Mouse (Mus musculus) heart, embryonic 10.5 days (tissue): Measurements from ENCODE around the gene Hdac7. TPM values are rescaled to one million over a fixed set of nuclear protein-coding genes. Genes with fewer than 3 reads are reported as not detected.

ENCODE experiments used
- DNase-seq: peaks from one replicate; pipeline ENCODE4 v3.0.0-alpha.2; 2017; ENCODE audit warnings: low spot score
- H3K27ac ChIP-seq: fragments of 300-500 bp; sonication (generic); 2 replicates; pipeline ENCODE4 v1.5.1; 2016; ENCODE audit warnings: mild to moderate bottlenecking
- H3K27me3 ChIP-seq: fragments of 300-500 bp; sonication (generic); 2 replicates; pipeline ENCODE4 v1.6.1; 2016; ENCODE audit warnings: mild to moderate bottlenecking; ENCODE audit not compliant: poor library complexity, insufficient read depth, severe bottlenecking
- H3K36me3 ChIP-seq: fragments of 300-500 bp; sonication (generic); 2 replicates; pipeline ENCODE4 v1.6.1; 2016; ENCODE audit warnings: mild to moderate bottlenecking, moderate library complexity
- H3K4me1 ChIP-seq: fragments of 300-500 bp; sonication (generic); 2 replicates; pipeline ENCODE4 v1.6.1; 2016; ENCODE audit warnings: mild to moderate bottlenecking
- H3K4me3 ChIP-seq: fragments of 300-500 bp; sonication (generic); 2 replicates; pipeline ENCODE4 v1.5.1; 2016; ENCODE audit warnings: mild to moderate bottlenecking, moderate library complexity
- H3K9me3 ChIP-seq: fragments of 300-500 bp; sonication (generic); 2 replicates; pipeline ENCODE4 v1.6.1; 2016; ENCODE audit warnings: mild to moderate bottlenecking, moderate library complexity
- WGBS: fragments of 180-500 bp; shearing (Covaris S2); methylation state at CpG from one replicate; pipeline ENCODE4 v1.1.7; 2016; 5-methylcytosine and 5-hydroxymethylcytosine counted together
- polyA plus RNA-seq: library from polyadenylated mRNA; unstranded; fragments of >200 nt; fragmentation: Nextera tagmentation; extraction: Ambion mirVana; gene quantifications from 2 replicates; pipeline ENCODE4 v1.2.1, GENCODE M21; 2016

The Hdac7 gene
- polyA plus RNA-seq, 1 experiment from 2014 or later = 26.7 TPM

DNA sequence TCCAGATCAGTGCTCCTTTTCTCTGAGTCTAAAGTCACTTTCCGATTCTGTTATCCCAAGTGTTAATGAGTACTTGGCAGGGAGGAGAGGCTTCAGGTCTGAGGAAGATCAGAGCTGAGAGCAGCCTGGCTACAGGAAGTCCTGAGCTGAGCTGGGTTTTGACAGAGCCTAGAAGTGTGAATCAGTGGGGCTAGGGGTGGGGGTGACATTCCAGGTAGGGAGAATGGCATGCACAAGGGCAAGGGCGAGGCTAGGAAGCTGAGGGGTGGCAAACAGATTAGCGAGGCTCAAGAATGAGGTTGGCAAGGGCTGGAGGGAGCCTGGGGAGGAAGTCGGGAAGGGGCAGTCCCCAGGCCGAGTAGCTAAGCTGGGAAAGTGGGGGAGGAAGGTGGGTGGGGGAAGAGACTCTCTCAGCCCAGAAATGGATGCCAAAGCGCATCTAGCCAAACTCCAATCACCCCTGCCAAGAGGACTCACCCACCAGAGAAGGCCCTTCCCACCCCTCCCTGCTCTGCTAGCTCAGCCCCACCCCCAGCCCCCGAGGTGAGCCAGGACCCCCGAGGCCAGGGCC is 6.7 kb downstream of the Hdac7 start:
- Histone ChIP-seq H3K27ac (peak overlapping the region; percentile 59), H3K4me1 (peaks cover 57% of the 10 kb centered on the region), H3K4me3 (no peak overlapping the region), H3K36me3 (no peaks in the 10 kb centered on the region), H3K27me3 (peaks cover 17% of the 10 kb centered on the region), H3K9me3 (no peaks in the 10 kb centered on the region)
- DNase-seq = no peak
- 13% methylated on average over 8 of the region's 8 CpGs for WGBS

GRCm38 (mm10) chr15:97836894-97837247 is 7.4 kb downstream of the Hdac7 start:
- no peaks in the 10 kb centered on the region for H3K9me3 ChIP-seq
- WGBS = 57% methylated on average over 8 of the region's 8 CpGs

GRCm38 (mm10) chr15:97836153-97836893 is 8.0 kb downstream of the Hdac7 start:
- no peak for DNase-seq
- Histone ChIP-seq H3K4me1 (peaks cover 69% of the 10 kb centered on the region), H3K9me3 (no peaks in the 10 kb centered on the region), H3K27ac (0 out of 2 replicates have a peak overlapping the region, but pooled peaks have one; percentile 31), H3K36me3 (no peaks in the 10 kb centered on the region), H3K4me3 (no peak overlapping the region), H3K27me3 (peaks cover 17% of the 10 kb centered on the region)
- 41% methylated on average over 17 of the region's 17 CpGs for WGBS

More at GRCm38 (mm10) chr15:97836894-97837247, 7.4 kb downstream of the Hdac7 start:
- DNase-seq = no peak
- Histone ChIP-seq H3K27ac (0 out of 2 replicates have a peak overlapping the region, but pooled peaks have one; percentile 59), H3K4me1 (peaks cover 64% of the 10 kb centered on the region), H3K27me3 (peaks cover 17% of the 10 kb centered on the region), H3K36me3 (no peaks in the 10 kb centered on the region), H3K4me3 (no peak overlapping the region)

DNA sequence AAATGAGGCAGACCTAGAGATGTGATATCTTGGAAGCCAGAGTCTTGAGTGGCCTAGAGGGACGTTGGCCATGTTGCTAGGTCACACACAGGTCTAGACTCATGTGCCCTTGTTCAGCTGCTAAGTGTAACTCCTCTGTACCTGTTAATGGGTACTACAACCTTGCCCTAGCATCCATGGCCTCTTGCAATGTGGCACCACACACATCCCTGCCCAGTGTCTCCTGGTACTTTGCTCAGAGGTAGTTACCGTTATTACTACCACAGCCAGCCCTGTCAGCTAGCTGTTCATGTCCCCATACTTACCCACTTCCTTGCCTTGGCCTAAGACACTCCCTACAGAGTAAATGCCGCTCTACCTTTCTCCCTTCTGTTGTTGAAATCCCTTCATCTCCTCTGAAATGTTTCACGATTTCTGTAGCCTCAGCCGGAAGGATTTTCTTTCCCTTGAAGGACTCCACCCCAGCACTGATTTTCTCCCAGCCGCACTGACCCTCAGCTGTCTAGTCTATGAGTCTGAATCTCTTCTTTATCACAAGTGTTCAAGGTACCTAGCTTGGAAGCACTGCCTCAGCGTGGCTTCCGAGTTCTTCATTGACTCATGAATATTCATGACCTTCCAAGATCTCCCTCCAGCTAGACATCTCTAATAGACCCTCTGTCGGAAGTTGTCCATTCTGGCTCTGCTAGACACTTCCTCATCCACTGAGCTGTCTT is 11.4 kb downstream of the Hdac7 start:
- Histone ChIP-seq H3K36me3 (0 out of 2 replicates have a peak, but pooled peaks cover 3% of the 10 kb centered on the region), H3K9me3 (no peaks in the 10 kb centered on the region), H3K4me3 (peak overlapping the region; percentile 93; the same call in 1 of the 2 replicates), H3K4me1 (peaks cover 72% of the 10 kb centered on the region), H3K27ac (peak overlapping the region; percentile 99; the same call in 1 of the 2 replicates), H3K27me3 (peaks cover 17% of the 10 kb centered on the region; the same call in 1 of the 2 replicates)
- DNase-seq = no peak
- 62% methylated on average over 9 of the region's 9 CpGs for WGBS

- peaks cover 17% of the 10 kb centered on the region; the same call in 1 of the 2 replicates for H3K27me3 ChIP-seq
- WGBS = 3% methylated on average over 10 of the region's 10 CpGs
- peaks cover 70% of the 10 kb centered on the region for H3K4me1 ChIP-seq
- H3K36me3 ChIP-seq = 0 out of 2 replicates have a peak, but pooled peaks cover 3% of the 10 kb centered on the region
- H3K27ac ChIP-seq = peak overlapping the region; percentile 99
- peak overlapping the region; percentile 93 for H3K4me3 ChIP-seq
- DNase-seq = peak; percentile 87
- H3K9me3 ChIP-seq = no peaks in the 10 kb centered on the region
Observed at GRCm38 (mm10) chr15:97831987-97832640, 12.2 kb downstream of the Hdac7 start.

GRCm38 (mm10) chr15:97831242-97831986 is 12.9 kb downstream of the Hdac7 start:
- under 1% methylated on average over 83 of the region's 84 CpGs for WGBS
- H3K4me1 ChIP-seq = peaks cover 71% of the 10 kb centered on the region
- peaks cover 17% of the 10 kb centered on the region; the same call in 1 of the 2 replicates for H3K27me3 ChIP-seq
- H3K36me3 ChIP-seq = peaks cover 5% of the 10 kb centered on the region; the same call in 1 of the 2 replicates
- H3K27ac ChIP-seq = peak overlapping the region; percentile 99
- H3K9me3 ChIP-seq = no peaks in the 10 kb centered on the region
- DNase-seq = peak; percentile 83
- H3K4me3 ChIP-seq = peak overlapping the region; percentile 93

GRCm38 (mm10) chr15:97830788-97831241 is 13.5 kb downstream of the Hdac7 start:
- no peaks in the 10 kb centered on the region for H3K9me3 ChIP-seq

DNA sequence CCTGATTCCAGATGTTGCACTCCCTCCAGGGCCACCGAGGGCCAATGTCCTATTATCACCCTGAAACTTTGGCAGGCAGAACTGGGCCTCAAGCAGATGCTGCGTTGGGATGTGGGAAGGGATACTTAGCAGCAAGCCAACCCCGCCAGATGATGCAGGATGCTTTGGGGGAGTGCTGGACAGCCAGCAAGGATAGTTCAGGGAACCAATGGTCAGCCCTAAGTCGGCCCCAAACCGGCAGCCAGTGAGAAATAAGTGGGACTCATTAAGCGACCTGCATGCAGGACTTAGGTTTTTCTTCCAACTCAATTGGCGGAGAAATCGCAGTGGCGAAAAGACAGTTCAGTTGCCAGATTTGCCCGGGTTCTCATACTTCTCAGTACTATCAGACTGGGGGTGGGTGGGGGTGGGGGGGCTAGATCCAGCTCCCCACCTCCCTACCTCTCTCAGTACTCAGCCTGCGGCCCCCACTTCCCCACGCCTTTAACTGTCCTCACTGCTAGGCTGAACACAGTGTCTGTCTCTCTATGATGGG is 14.0 kb downstream of the Hdac7 start:
- Histone ChIP-seq H3K27ac (peak overlapping the region; percentile 99), H3K9me3 (no peaks in the 10 kb centered on the region), H3K36me3 (peaks cover 6% of the 10 kb centered on the region; the same call in 1 of the 2 replicates), H3K4me1 (peaks cover 77% of the 10 kb centered on the region), H3K27me3 (peaks cover 17% of the 10 kb centered on the region; the same call in 1 of the 2 replicates), H3K4me3 (peak overlapping the region; percentile 93)
- DNase-seq = no peak
- WGBS = 18% methylated on average over 12 of the region's 12 CpGs

More at GRCm38 (mm10) chr15:97830788-97831241, 13.5 kb downstream of the Hdac7 start:
- under 1% methylated on average over 39 of the region's 39 CpGs for WGBS
- peaks cover 6% of the 10 kb centered on the region; the same call in 1 of the 2 replicates for H3K36me3 ChIP-seq
- peaks cover 17% of the 10 kb centered on the region; the same call in 1 of the 2 replicates for H3K27me3 ChIP-seq
- H3K4me3 ChIP-seq = peak overlapping the region; percentile 93
- H3K27ac ChIP-seq = peak overlapping the region; percentile 99
- no peak for DNase-seq
- peaks cover 72% of the 10 kb centered on the region for H3K4me1 ChIP-seq

- peak overlapping the region; percentile 93 for H3K4me3 ChIP-seq
- no peaks in the 10 kb centered on the region for H3K9me3 ChIP-seq
- H3K36me3 ChIP-seq = peaks cover 6% of the 10 kb centered on the region; the same call in 1 of the 2 replicates
- DNase-seq = no peak
- H3K27ac ChIP-seq = peak overlapping the region; percentile 99
- peaks cover 86% of the 10 kb centered on the region for H3K4me1 ChIP-seq
- peaks cover 16% of the 10 kb centered on the region; the same call in 1 of the 2 replicates for H3K27me3 ChIP-seq
- WGBS = 45% methylated on average over 2 of the region's 2 CpGs
Observed at GRCm38 (mm10) chr15:97829432-97829831, 14.9 kb downstream of the Hdac7 start.

DNA sequence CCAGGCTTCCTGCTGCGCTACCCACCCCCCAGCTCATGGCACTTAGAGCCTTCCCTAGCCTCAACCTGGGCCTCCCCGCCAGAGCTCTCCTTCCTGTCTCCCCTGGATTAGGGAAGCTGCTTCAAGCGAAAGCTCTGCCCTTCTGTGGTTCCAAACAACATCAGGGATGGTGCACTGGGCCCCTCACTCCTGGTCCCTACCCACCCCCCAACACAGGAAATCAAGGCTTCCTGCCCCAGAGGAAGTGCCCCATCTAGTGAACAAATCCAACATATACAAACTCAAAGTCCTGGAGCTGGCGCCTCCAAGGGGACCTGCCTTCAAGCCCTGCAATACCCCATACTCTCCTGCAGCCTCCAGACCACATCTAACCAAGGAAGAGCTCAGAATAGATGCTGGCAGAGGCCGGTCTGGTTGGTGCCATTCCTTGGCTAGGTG is 15.4 kb downstream of the Hdac7 start:
- H3K4me1 ChIP-seq = peaks cover 91% of the 10 kb centered on the region
- H3K27ac ChIP-seq = peak overlapping the region; percentile 99
- no peaks in the 10 kb centered on the region for H3K9me3 ChIP-seq
- H3K27me3 ChIP-seq = peaks cover 11% of the 10 kb centered on the region; the same call in 1 of the 2 replicates
- no peak for DNase-seq
- WGBS = 50% methylated on average over 5 of the region's 5 CpGs
- H3K36me3 ChIP-seq = peaks cover 10% of the 10 kb centered on the region; the same call in 1 of the 2 replicates
- H3K4me3 ChIP-seq = peak overlapping the region; percentile 93

DNA sequence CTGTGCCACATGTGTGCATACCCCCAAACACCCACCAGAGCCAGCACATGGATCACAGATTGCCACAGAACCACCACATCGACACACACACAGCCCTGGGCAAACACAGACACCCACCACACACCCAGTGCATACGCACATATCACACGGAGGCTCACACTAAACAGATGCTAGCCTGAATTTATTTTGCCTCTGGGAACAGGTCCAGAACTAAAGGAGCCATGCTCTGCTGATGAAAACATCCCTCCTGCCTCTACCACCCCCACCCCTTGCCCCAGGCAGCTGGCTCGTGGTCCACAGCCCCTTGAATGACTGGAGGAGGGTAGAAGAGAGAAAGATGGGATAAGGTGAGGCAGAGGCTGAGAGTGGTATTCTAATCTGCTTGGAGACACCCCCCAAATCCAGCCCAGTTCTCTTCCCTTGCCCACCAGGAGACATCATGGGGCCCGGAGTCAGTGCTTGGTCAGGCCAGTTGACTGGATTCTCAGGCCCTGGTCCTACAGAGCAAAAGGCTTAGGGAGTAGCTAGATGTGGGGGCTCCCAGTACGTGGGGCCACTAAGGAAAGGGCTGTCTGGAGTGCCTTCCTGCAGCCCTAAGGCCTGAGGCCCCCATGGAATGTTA is 16.0 kb downstream of the Hdac7 start:
- DNase-seq = no peak
- 65% methylated on average over 6 of the region's 6 CpGs for WGBS
- Histone ChIP-seq H3K36me3 (peaks cover 10% of the 10 kb centered on the region; the same call in 1 of the 2 replicates), H3K27ac (peak overlapping the region; percentile 99), H3K9me3 (no peaks in the 10 kb centered on the region), H3K4me1 (peaks cover 94% of the 10 kb centered on the region), H3K27me3 (peaks cover 5% of the 10 kb centered on the region; the same call in 1 of the 2 replicates), H3K4me3 (peak overlapping the region; percentile 93)
